Mouse (Mus musculus) ES-E14 (cell line): ENCODE results near the gene Btbd11.

Experiments used
- HCFC1 ChIP-seq: IDR thresholded peaks from 2 replicates; pipeline ENCODE4 v1.6.1; 2012; ENCODE audit warnings: low read length, inconsistent platforms, borderline replicate concordance; ENCODE audit not compliant: insufficient read depth
- MAFK ChIP-seq: IDR thresholded peaks from 2 replicates; pipeline ENCODE4 v1.6.1; 2014; ENCODE audit warnings: mild to moderate bottlenecking, low read depth, low read length, inconsistent platforms; ENCODE audit not compliant: insufficient read depth
- ZC3H11A ChIP-seq: IDR thresholded peaks from 2 replicates; pipeline ENCODE4 v1.6.1; 2012; ENCODE audit warnings: low read depth, mild to moderate bottlenecking, inconsistent platforms, low read length, borderline replicate concordance

- TF ChIP-seq HCFC1 (no peak), MAFK (no peak), ZC3H11A (no peak)
These were observed 23.7 kb upstream of the Btbd11 start for GRCm38 (mm10) chr10:85362766-85363442.
